18 mouse cellular contexts compared by ENCODE assay signal in genomic region chr12:53910192-53910591, GRCm38 (mm10).
DNase-seq lines count a peak whose midpoint lies in the region; ATAC-seq and TF ChIP-seq lines count a peak whose summit lies in the region.
"Had no signal": no experiment of that assay in that cellular context is flagged by ENCODE, and none has a peak within 500 bp of the region (broad histone marks: within the 10 kb centered on the region; RNA-seq: fewer than 3 reads in every experiment).

No protein-coding gene starts in this region.

- H3K4me1 ChIP-seq in hindbrain, postnatal 0 days (ENCODE audit: insufficient read depth, low read length), result peaks cover under 1% of the 10 kb centered on the region; the same call in 1 of the 2 replicates
- H3K4me1 ChIP-seq: embryonic facial prominence, embryonic 12.5 days had no signal

- WGBS in hindbrain, postnatal 0 days, result 88% methylated on average over 2 of the region's 2 CpGs

- ATAC-seq in hindbrain, postnatal 0 days, result no peak
- ATAC-seq: forebrain, embryonic 13.5 days; forebrain, embryonic 15.5 days had no signal

- no peak overlapping the region for H3K4me3 ChIP-seq in left cerebral cortex, adult 2 months
- no peak overlapping the region for H3K4me3 ChIP-seq in hindbrain, postnatal 0 days (ENCODE audit: low read length)
- H3K4me3 ChIP-seq: embryonic facial prominence, embryonic 10.5 days; embryonic facial prominence, embryonic 12.5 days; forebrain, embryonic 13.5 days; forebrain, embryonic 15.5 days had no signal

- no peaks in the 10 kb centered on the region for H3K9me3 ChIP-seq in hindbrain, postnatal 0 days (ENCODE audit: low read length)
- H3K9me3 ChIP-seq: embryonic facial prominence, embryonic 10.5 days; embryonic facial prominence, embryonic 12.5 days; forebrain, embryonic 13.5 days; forebrain, embryonic 15.5 days had no signal

- no peak for TF ChIP-seq CTCF in left cerebral cortex, adult 2 months (IDR thresholded peaks at IDR 0.05)
- TF ChIP-seq CTCF in hindbrain, postnatal 0 days (IDR thresholded peaks at IDR 0.05; ENCODE audit: low read depth), result no peak

- DNase-seq in left cerebral cortex, adult 11 months (ENCODE audit: low spot score), result peak; percentile 29
- DNase-seq in left cerebral cortex, adult 2 months (ENCODE audit: extremely low spot score in 1 of 2, low spot score in 2 of 2), result no peak
- DNase-seq in right cerebral cortex, adult 18-20 months, result peak; percentile 21
- DNase-seq in right cerebral cortex, postnatal 14 days, result no peak
- DNase-seq in telencephalon, adult 2 months (ENCODE audit: low read depth, low spot score), result peak; percentile 40
- DNase-seq in hindbrain, postnatal 0 days (ENCODE audit: low spot score), result no peak
- DNase-seq: adrenal gland, adult 2 months; adrenal gland, postnatal 10 days; adrenal gland, postnatal 25 days; cerebellum, adult 11-12 months; cerebellum, adult 2 months; cerebellum, adult 9-10 months; cerebellum, postnatal 10 days; cerebellum, postnatal 25 days had no signal

- H3K4me2 ChIP-seq in hindbrain, postnatal 0 days (ENCODE audit: low read depth, low read length), result no peak overlapping the region
- H3K4me2 ChIP-seq: embryonic facial prominence, embryonic 12.5 days; forebrain, embryonic 13.5 days; forebrain, embryonic 15.5 days had no signal

- no peak overlapping the region for H3K9ac ChIP-seq in hindbrain, postnatal 0 days (replicated peaks; ENCODE audit: low read length)
- H3K9ac ChIP-seq: embryonic facial prominence, embryonic 12.5 days; forebrain, embryonic 13.5 days; forebrain, embryonic 15.5 days had no signal

- intact Hi-C loops in left cerebral cortex, adult 2 months (cut with DNase I), result loop anchor here (1.0 to 5.0 kb wide), 2 partner anchors 68 to 82 kb away; no protein-coding TSS in a partner anchor

- H3K36me3 ChIP-seq in hindbrain, postnatal 0 days (ENCODE audit: insufficient read depth, low read length), result no peaks in the 10 kb centered on the region
- H3K36me3 ChIP-seq: embryonic facial prominence, embryonic 10.5 days; embryonic facial prominence, embryonic 12.5 days; forebrain, embryonic 15.5 days had no signal

- H3K27me3 ChIP-seq in hindbrain, postnatal 0 days (ENCODE audit: insufficient read depth, low read length), result no peaks in the 10 kb centered on the region
- H3K27me3 ChIP-seq: embryonic facial prominence, embryonic 12.5 days; forebrain, embryonic 13.5 days; forebrain, embryonic 15.5 days had no signal

- H3K27ac ChIP-seq in left cerebral cortex, adult 2 months, result no peak overlapping the region
- no peak overlapping the region for H3K27ac ChIP-seq in hindbrain, postnatal 0 days
- H3K27ac ChIP-seq: embryonic facial prominence, embryonic 10.5 days; embryonic facial prominence, embryonic 12.5 days; forebrain, embryonic 13.5 days; forebrain, embryonic 15.5 days had no signal

Comparison
In these comparisons a context has a peak if more than half of its experiments do, and no peak if none do; other contexts are left out.
1. DNase-seq: peak in left cerebral cortex, adult 11 months (single experiment), right cerebral cortex, adult 18-20 months (single experiment) and telencephalon, adult 2 months (single experiment); none in left cerebral cortex, adult 2 months (0 of 2), right cerebral cortex, postnatal 14 days (single experiment) and hindbrain, postnatal 0 days (single experiment).